In the genomic region with DNA sequence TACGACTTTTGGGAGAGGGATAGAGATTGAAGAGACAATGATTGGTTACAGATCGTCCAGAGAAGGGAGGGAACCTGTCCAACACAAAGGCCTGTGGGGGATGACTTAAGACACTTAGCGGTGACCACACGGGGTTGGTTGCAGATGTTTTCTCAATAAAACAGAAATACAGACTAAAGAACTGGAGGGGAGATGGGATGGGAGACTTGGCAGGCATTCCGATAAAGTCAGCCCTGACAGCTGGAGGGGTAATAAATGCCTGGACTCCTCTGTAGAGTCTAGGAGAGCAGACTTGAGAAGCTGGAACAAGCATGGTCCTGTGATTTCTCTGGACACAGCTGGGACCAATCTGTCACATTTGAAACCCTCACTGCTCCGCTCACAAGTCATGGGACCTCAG, we compare ENCODE assay signal across 11 mouse cellular contexts.
DNase-seq lines count a peak whose midpoint lies in the region; ATAC-seq and TF ChIP-seq lines count a peak whose summit lies in the region.
"Had no signal": no experiment of that assay in that cellular context is flagged by ENCODE, and none has a peak within 500 bp of the region (broad histone marks: within the 10 kb centered on the region; RNA-seq: fewer than 3 reads in every experiment).

No protein-coding gene starts in this region.

- H3K27ac ChIP-seq in lung, embryonic 14.5 days (ENCODE audit: low read depth): peak overlapping the region; percentile 90
- H3K27ac ChIP-seq in stomach, postnatal 0 days (replicated peaks): 0 out of 2 replicates have a peak overlapping the region, but pooled peaks have one; percentile 41
- H3K27ac ChIP-seq: forebrain, embryonic 12.5 days; macrophage had no signal

- intact Hi-C loops in heart, postnatal 36 days (cut with DNase I): loop anchor here (2.0 kb wide), 1 partner anchor 57 kb away; no protein-coding TSS in a partner anchor
- intact Hi-C loops in heart, postnatal 10 days (cut with DNase I): no loop called here

- TF ChIP-seq EP300 in stomach, postnatal 0 days (optimal IDR thresholded peaks at IDR 0.05): no peak

- H3K4me2 ChIP-seq in lung, embryonic 14.5 days: peak overlapping the region; percentile 13; the same call in 1 of the 2 replicates
- no peak overlapping the region for H3K4me2 ChIP-seq in stomach, postnatal 0 days (replicated peaks; ENCODE audit: low read depth)
- H3K4me2 ChIP-seq: forebrain, embryonic 12.5 days had no signal

- H3K9me3 ChIP-seq in lung, embryonic 14.5 days (ENCODE audit: low read depth, low read length): no peaks in the 10 kb centered on the region
- H3K9me3 ChIP-seq in stomach, postnatal 0 days (ENCODE audit: control insufficient read depth, low read length): no peaks in the 10 kb centered on the region
- H3K9me3 ChIP-seq: forebrain, embryonic 12.5 days had no signal

- no peak overlapping the region for H3K9ac ChIP-seq in lung, embryonic 14.5 days
- H3K9ac ChIP-seq in stomach, postnatal 0 days (ENCODE audit: low read length): no peak overlapping the region
- H3K9ac ChIP-seq: forebrain, embryonic 12.5 days had no signal

- H3K4me1 ChIP-seq in lung, embryonic 14.5 days (ENCODE audit: insufficient read depth): peaks cover 23% of the 10 kb centered on the region
- peaks cover 6% of the 10 kb centered on the region for H3K4me1 ChIP-seq in stomach, postnatal 0 days (replicated peaks; ENCODE audit: control insufficient read depth, insufficient read depth)

- no peak for TF ChIP-seq CTCF in lung, embryonic 14.5 days (IDR thresholded peaks at IDR 0.05; ENCODE audit: low read depth)
- TF ChIP-seq CTCF in stomach, postnatal 0 days (IDR thresholded peaks at IDR 0.05; ENCODE audit: low read depth): no peak

- WGBS in lung, embryonic 14.5 days: 43% methylated on average over 6 of the region's 6 CpGs
- 53% methylated on average over 6 of the region's 6 CpGs for WGBS in stomach, postnatal 0 days

- H3K4me3 ChIP-seq in lung, embryonic 14.5 days (ENCODE audit: low read depth, low read length): no peak overlapping the region
- H3K4me3 ChIP-seq in stomach, postnatal 0 days (ENCODE audit: low read depth, low read length): no peak overlapping the region
- H3K4me3 ChIP-seq: forebrain, embryonic 12.5 days had no signal

- ATAC-seq in lung, embryonic 14.5 days (ENCODE audit: insufficient read depth): peak; percentile 87
- no peak for ATAC-seq in stomach, postnatal 0 days (ENCODE audit: low FRiP score, low TSS enrichment)
- ATAC-seq: inflammation-experienced regulatory T-cells, adult 6 months had no signal

- H3K36me3 ChIP-seq in lung, embryonic 14.5 days (ENCODE audit: insufficient read depth): no peaks in the 10 kb centered on the region
- no peaks in the 10 kb centered on the region for H3K36me3 ChIP-seq in stomach, postnatal 0 days (ENCODE audit: control insufficient read depth, insufficient read depth, low read length)
- H3K36me3 ChIP-seq: forebrain, embryonic 12.5 days had no signal

- peak; percentile 62 to 68 for DNase-seq in heart, adult 9 months (ENCODE audit: low spot score in 2 of 2)
- DNase-seq in heart, postnatal 36 days: no peak
- peak; percentile 89 for DNase-seq in lung, embryonic 14.5 days
- no peak for DNase-seq in lung, postnatal 14 days
- peak; percentile 60 to 61 for DNase-seq in heart, postnatal 10 days
- no peak for DNase-seq in stomach, postnatal 0 days (ENCODE audit: low spot score)
- no peak for DNase-seq in spleen, postnatal 10 days (ENCODE audit: low spot score in 2 of 2)
- no peak for DNase-seq in thymus, adult 18-20 months

- no peaks in the 10 kb centered on the region for H3K27me3 ChIP-seq in lung, embryonic 14.5 days (ENCODE audit: insufficient read depth, low read length)
- no peaks in the 10 kb centered on the region for H3K27me3 ChIP-seq in stomach, postnatal 0 days (ENCODE audit: control insufficient read depth, insufficient read depth, low read length)
- H3K27me3 ChIP-seq: forebrain, embryonic 12.5 days had no signal

Comparison
In these comparisons a context has a peak if more than half of its experiments do, and no peak if none do; other contexts are left out.
1. DNase-seq: peak in heart, adult 9 months (2 of 2), lung, embryonic 14.5 days (single experiment) and heart, postnatal 10 days (2 of 2); none in heart, postnatal 36 days (0 of 2), lung, postnatal 14 days (single experiment), stomach, postnatal 0 days (single experiment), spleen, postnatal 10 days (0 of 2) and thymus, adult 18-20 months (0 of 2).